Mouse (Mus musculus) MEL-GATA-1-ER (cell line): ENCODE results near the gene Prrxl1.

ENCODE experiments used
- DNase-seq: peaks from one replicate; pipeline ENCODE4 v3.0.0-alpha.2; 2012; ENCODE audit warnings: low read depth; ENCODE audit errors: extremely low read depth

The Prrxl1 gene

DNA sequence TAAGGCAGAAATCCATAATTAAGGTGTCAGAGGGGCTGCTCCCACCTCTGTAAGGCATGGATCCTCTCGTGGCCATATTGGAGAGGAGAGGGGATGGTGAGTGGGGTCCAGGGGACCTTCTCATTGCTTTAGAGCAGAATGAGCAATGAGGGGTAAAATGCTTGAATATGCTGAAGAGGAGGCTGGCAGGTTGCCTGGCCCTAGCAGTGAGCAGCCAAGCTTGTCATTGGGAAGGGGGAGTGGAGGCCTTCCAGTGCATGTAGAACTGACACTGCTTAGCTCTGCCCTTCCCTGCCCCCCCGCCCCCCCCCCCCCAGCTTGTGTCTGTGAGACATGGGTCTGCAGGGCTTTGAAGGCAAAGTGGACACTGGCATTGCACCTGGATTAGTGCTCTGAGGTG is 28.1 kb downstream of the Prrxl1 start:
- no peak for DNase-seq

DNA sequence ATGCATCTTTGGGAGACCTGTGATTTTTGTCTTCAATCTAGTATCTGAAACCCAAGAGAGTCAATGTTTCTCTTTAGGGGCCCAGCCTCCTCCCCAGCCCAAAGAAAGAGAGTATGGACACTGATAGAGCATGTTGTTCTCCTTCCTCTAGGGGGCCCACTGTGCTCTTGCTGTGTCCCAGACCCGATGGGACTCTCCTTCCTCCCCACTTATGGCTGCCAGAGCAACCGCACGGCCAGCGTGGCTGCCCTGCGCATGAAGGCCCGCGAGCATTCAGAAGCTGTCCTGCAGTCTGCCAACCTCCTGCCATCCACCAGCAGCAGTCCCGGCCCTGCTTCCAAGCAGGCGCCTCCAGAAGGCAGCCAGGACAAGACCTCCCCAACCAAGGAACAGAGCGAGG is 29.4 kb downstream of the Prrxl1 start:
- no peak for DNase-seq

DNA sequence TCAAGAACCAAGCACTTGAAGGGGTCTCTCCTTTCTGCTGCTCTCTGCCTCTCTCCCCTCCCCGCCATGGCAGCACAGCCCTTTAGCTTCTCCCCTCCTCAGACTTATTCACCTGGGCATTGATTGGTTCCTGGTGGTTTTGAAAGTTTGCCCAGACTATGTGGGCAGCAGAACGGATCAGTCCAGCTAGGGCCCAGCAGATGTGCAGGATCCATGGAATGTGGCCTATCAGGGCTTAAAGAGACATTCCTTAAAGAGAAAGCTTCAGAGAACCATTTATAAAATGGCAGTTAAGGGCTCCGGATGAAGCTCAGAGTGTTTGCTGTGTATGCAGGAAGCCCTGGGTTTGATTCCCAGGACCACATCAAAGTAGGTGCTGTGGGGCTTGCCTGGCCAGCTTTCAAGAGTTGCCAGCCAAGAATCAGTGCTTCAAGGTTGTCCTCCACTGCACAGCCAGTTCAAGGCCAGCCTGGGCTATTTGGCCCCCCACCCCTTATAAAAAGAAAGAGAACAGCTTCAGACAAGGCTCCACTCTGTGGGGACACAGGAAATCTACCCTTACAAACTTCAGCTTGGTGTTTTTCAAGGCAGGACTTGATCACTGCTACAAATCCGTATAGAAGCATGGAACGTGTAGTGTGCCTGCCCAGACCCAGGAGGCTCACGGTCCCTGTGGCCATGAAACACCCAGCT is 33.8 kb downstream of the Prrxl1 start:
- DNase-seq = no peak

DNA sequence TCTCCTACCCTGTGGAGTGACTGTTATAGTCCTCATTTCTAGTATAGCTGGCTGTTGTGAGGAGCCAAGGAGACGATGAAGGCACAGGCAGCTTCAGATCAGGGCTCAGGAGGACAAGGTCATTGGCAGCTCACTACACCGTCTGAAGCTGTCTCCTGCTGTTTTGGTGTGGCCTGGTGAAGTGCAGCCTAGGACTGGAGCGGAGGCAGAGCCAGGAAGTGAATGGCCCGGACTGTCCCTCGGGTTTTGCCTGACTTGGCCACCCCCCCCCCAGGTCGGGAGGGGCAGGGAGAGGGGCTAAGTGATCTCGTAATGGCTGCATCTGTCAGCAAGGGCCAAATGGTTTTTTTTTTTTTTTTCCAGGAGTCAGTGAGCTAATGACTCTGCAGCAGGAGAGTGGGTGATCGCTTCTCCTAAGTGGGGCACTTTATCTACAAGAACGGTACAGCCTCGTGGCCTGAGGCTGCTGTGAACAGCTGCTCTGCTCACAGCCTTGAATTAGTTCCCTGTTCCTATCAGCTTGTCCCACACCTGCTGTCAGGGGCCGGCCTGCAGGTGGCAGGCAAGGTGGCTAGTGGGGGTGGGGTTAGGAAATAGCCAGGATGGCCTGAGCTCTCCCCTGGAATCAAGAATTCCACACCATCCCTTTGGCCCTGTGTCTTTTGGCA is 34.9 kb downstream of the Prrxl1 start:
- no peak for DNase-seq

DNA sequence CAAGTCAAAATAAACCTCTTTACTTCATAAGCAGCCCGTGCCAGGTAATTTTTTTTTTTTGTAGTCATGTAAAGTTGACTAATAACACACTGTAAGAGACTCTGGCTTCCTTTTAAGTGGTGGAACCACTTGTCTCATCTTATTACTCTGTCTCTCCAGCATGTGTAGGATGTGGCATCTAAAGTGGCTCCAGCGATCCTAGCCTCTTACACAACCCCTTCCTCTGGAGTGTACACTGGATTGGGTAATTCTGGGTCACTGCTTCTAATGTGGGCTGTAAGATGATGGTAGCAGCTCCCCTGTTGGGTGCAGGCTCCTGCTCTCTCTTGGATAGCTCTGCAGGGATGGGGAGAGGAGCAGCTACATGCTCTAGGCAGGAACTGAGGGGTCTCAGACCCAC is 39.3 kb downstream of the Prrxl1 start:
- DNase-seq = no peak

DNA sequence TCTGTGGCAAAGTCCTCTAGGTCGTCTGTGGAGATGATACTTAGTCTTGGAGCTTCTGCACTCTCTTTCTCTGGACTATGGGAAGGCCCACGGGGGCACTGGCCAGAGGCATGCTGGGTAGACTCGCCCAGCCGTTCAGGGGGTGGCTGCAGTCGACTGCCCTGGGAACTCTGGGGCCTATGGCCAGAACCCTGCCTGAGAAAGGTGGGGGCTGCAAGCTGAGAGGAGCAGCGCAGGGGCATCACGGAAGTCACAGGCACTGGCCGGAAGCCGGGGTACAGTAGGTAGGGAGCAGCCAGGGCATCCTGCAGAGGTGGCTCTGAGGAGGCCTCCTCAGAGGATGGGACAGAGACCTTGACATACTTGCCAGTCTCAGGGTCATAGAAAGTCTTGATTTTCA is 60.6 kb downstream of the Prrxl1 start:
- DNase-seq = no peak

DNA sequence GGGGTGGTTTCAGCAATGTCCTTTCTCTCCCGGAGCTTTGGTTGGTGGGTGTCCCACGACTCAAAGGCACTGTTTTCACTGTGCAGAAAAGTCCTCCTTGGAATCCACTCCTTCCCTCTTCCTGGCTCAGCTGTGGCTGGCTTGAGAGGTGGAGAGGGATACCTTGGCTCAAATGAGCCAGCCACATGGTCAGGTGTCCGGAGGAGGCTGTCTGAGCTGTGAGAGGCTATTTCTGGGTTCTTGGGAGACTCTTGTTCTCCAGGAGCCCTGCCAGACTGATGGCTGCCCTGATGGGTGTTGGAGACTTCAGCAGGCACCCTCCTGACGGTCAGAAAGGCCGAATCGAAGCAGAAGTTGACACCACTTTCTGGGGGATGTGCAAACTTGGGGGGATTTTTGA is 63.9 kb downstream of the Prrxl1 start:
- no peak for DNase-seq

DNA sequence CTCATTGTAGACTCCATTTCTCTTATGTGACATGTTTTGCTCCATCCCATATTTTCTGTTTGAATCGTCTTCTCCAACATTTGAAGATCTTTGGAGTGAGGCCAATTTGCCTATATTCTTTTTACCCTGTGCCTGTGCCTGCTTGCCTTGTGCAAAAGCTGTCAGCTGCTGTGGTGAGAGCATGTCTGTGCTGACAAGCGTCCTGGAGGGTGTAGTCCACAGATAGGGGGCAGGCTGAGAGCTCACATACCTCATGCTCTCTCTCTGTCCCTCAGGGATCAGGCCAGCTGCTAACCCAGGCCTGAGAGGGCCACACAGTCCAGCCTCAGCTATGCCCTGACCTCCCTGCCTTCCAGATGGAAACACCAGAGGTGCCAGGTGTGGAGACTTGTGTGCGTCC is 74.0 kb downstream of the Prrxl1 start:
- DNase-seq = no peak

DNA sequence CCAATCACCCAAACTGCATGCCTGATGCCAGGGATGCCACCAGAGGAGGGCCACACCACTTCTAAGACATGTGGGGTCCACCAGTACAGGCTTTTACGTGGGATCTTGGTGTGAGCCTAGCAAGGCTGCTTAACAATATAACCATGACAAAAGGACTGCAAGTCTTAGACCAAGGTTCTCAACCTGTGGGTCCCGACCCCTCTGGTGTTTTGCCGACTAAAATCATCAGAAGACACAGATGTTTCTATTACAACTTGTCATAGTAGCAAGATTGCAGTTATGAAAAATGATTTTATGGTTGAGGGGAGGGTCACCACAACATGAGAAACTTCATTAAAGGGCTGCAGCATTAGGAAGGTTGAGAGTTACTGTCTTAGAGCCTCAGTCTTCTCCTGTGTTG is 79.4 kb downstream of the Prrxl1 start:
- no peak for DNase-seq

DNA sequence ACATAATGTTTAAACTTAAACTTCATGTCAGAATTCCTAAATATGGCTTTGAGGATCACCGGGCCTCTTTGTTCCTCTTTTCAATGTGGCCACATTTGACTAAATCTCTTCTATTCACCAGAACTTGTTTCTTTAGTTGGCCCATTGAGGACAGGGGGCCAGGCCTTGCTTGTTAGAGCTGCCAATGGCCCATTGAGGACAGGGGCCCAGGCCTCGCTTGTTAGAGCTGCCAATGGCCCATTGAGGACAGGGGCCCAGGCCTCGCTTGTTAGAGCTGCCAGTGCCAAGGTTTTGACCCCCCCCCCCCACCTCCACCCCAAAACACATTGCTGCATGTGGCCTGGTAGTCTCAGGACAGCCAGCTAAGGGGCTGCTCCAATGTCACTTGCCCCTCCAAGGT is 82.4 kb downstream of the Prrxl1 start:
- no peak for DNase-seq

DNA sequence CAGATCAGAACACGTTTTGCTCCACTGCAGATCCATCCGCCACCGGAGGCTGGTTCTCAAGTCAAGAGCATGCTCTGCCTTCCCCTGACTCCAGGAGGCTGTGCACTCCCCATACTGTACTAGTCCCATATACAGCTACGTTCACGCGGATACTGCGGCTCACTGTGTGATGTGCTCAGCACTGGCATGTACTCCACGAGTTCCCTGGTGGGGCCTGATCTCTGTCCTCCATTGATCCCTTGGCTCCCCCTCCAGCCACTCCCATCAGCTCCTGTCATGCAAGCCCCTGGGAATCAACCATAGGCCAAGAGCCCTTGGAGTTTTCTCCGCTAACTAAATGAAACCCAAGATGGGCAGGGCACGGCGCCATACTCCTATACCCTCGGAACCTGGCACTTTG is 83.3 kb downstream of the Prrxl1 start:
- DNase-seq = no peak

DNA sequence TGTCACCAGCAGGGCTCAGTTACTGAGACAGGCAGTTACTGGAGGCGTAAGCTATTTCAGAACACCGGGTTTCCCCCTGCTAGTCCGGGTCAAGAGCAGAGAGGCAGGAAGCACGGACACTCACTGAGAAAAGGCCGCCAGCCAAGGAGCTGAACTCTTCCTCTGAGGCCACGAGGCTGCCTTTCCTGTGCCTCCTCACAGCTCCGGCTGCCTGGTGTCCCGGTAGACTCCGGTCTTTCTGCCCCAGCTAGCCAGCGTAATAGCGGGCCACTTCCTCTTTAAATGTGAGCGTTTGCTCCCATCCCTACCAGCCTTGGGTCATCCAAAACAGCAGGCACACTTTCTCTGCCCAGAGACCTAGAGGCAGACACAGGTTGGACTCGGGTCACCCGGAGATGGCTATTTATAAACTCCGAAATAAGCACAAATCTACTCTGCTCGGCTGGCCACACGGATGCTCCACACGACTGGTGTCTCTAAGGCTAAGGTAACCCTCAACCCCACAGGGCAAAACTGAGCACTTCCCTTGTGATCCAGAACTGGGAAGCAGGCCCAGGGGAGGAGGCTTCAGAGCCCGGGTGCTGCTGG is 84.1 kb downstream of the Prrxl1 start:
- DNase-seq = no peak

DNA sequence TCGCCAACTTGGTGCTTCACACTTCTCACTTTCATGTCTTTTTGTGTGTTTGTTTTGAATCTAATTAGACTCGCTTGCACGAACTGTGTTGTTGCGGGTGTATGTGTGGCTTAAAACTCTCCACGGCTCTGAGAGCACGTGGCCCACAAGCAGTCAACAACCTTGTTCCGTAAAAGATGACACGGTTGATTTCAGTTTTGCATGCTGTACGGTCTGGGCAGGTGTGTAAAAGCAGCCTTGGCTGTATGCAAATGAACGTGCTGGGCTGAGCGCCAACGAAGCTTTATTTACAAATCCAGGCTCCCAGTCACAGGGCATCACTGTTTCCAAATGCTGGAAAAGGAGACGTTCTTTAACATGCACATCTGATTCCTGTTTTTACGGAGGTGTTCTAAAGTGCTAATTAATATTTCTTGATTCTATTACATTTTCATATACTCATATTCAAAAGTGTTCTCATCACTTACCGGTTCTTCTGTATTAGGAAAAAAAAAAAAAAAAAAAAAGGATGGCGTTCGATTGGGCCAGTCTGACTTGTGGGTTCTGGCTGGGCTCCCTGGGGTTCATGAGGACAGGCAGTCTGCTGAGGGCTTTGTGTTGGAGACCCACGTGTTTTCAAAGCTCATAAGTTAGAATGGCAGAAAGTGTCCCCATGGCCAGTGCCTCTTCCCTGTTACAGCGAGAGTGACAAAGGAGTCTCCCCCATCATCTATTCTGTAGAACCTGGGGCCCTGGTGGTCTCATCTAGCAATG is 85.0 kb downstream of the Prrxl1 start:
- DNase-seq = no peak

DNA sequence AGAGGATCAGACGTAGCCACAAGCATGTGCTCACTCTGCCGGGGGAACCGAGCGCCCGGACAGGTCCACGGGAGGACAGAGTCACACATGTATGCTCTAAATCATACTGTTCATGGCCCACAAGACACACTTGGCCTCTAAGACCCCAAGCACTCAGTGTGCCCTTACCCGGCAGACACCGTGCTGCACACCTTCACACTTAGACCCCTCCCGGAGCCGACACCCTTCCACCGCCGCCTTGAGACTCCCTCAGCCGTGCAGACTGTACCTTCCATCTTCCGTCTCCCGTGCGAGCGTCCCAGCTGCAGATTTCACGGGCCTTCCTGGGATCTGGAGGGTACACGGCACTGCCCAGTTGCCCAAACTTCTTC is 85.5 kb downstream of the Prrxl1 start:
- no peak for DNase-seq

DNA sequence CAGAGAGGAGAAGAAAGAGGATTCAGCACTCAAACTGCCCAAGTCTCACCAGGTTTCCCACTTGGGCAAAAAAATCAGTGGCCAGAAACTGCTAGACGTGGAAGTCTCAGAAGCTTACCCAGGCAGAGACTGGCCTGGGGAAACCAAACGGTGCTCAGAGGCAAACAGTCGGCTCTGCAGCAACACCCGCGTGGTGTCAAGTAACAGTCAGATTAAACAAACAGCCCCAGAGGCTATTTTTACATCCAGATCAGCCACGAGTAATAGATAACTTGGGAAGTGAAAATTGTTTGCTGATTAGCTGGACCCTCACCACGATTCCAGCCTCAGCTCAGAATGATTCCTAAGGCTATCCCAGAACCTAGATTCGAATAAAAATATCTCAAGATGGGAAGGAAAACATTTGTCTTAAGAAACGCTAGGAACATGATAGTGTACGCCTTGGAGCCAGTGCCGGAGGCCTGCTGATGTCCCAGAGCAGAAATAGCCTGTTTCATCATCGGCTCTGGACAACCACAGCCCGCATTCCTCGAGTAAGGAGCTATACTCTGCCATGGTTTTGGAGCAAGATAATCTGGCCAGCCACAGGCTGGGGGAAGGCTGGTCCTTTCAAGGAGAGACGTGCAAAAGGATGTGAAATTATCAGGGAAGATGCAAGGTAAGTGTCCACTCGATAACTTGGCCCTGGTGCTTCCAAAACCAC is 86.1 kb downstream of the Prrxl1 start, which contains the start of gene 3425401B19Rik:
Gene 3425401B19Rik, minus strand, starts transcription at position 170 of the 703 bp plus-strand sequence.
- DNase-seq = no peak

DNA sequence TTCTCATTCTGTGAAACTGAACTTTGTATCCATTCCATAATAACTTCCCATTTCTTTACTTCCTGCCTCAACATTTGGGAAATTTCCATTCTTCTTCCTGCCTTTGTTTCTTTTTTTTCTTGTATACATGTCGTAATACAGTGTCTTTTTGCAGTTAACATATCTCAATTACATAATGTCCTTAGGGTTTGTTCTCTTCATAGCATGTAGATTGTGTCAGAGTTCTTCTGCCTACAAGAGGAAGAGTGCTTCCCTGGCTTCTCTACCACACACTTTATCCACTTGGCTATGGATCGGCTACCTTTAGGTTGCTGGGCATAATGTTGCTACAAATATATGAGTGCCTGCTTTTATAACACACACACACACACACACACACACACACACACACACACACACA is 96.7 kb downstream of the Prrxl1 start:
- DNase-seq = no peak

DNA sequence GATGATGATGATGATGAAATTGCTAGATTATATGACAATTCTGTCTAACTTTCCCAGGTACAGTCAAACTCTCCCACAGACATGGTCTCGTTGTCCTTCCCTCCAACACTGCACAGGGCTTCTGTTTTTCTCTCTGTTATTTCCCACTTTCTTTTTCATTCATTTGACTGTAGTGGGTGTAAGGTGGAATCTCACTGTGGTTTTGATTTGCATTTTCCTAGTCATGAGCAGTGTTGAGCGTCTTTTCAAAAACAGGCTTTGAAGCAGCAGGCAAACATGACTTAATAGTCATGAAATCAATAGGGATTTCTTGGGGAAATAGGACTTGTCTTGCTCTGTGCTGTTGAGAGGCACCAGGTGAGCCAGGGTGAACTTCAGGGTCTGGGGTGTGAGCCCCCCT is 97.1 kb downstream of the Prrxl1 start:
- DNase-seq = no peak

DNA sequence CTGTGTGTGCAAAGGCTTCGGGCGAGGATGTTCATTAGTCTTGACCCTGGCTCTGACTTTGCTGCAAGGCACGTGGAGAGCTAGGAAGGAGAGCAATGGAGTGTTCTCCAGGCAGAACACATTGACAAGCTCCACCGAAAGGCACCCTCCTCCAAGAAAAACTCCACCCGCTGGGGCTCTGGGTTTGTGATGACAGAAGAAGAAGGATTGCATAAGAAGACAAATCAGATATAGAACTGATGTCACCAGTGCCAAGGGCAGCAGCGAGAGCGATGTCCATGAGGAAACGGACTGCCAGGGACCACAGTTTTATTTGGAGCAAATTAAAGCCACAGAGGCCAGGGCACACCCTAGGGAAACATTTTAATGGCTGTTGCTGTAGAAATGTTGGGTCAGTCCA is 98.6 kb downstream of the Prrxl1 start:
- no peak for DNase-seq

DNA sequence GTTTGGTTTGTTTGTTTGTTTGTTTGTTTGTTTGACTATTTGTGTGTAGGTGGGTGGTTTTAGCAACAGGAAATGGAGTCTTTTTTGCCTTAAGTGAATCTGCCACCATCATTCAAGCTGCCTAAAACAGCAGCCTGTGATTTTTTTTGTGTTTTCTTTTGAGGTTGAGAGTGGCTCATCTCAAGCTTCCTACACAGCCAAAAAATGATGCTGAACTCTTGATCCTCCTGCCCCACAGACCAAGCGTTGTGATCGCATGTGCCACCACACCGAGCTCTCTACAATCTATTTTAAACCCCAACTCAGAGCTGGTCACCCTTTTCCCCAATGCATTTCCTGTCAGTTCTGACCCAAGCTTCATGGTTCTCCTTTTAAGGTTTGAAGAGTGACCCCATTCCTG is 99.3 kb downstream of the Prrxl1 start:
- no peak for DNase-seq
